ENCODE assay signal across 9 mouse cellular contexts in the genomic region with DNA sequence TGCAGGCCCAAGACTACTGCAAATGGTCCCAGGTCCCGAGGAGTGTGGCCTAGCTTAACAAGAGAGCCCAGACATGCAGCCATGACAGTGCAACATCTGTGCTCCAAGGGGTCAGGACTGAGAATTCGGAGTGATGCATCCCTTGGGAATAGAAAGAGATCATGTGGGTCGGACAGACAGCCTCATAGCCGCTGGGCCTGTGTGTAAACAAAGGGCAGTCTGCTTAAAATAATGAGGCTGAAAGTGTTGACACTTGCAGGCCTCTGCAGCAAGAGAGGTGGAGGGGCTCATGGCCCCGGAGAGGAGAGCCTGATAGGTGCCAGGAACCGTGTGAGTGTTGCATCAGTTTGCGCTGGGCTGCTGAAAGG. TPM values are rescaled to one million over a fixed set of nuclear protein-coding genes. Genes with fewer than 3 reads are reported as not detected.
DNase-seq lines count a peak whose midpoint lies in the region; ATAC-seq and TF ChIP-seq lines count a peak whose summit lies in the region.
"Had no signal": no experiment of that assay in that cellular context is flagged by ENCODE, and none has a peak within 500 bp of the region (broad histone marks: within the 10 kb centered on the region; RNA-seq: fewer than 3 reads in every experiment).

No protein-coding gene starts in this region.

- no peak for TF ChIP-seq EP300 in ES-Bruce4 (IDR thresholded peaks at IDR 0.05; ENCODE audit: insufficient read depth, low read depth, low read length)

- H3K9ac ChIP-seq in heart, embryonic 11.5 days (ENCODE audit: low read depth, low read length): no peak overlapping the region
- no peak overlapping the region for H3K9ac ChIP-seq in ES-Bruce4 (ENCODE audit: low read depth, poor library complexity, severe bottlenecking)
- H3K9ac ChIP-seq in forebrain, embryonic 14.5 days (ENCODE audit: low read length): peak overlapping the region; percentile 64
- H3K9ac ChIP-seq in limb, embryonic 15.5 days: no peak overlapping the region

- ATAC-seq in heart, embryonic 11.5 days (replicated peaks; ENCODE audit: insufficient number of reproducible peaks, low FRiP score, low TSS enrichment): no peak
- ATAC-seq in forebrain, embryonic 14.5 days: no peak
- no peak for ATAC-seq in limb, embryonic 15.5 days (ENCODE audit: insufficient number of reproducible peaks, low FRiP score, low TSS enrichment, low read depth)
- ATAC-seq: inflammation-experienced regulatory T-cells, adult 6 months had no signal

- no peaks in the 10 kb centered on the region for H3K36me3 ChIP-seq in heart, embryonic 11.5 days (ENCODE audit: control insufficient read depth, insufficient read depth, low read length)
- no peaks in the 10 kb centered on the region for H3K36me3 ChIP-seq in ES-Bruce4 (ENCODE audit: control insufficient read depth, insufficient read depth, low read length, poor library complexity, severe bottlenecking)
- no peaks in the 10 kb centered on the region for H3K36me3 ChIP-seq in forebrain, embryonic 14.5 days (ENCODE audit: control insufficient read depth, insufficient read depth, low read length)
- no peaks in the 10 kb centered on the region for H3K36me3 ChIP-seq in limb, embryonic 15.5 days

- TF ChIP-seq POLR2A in ES-Bruce4 (IDR thresholded peaks at IDR 0.05; ENCODE audit: insufficient read depth, low read length): no peak

- no peaks in the 10 kb centered on the region for H3K9me3 ChIP-seq in heart, embryonic 11.5 days (replicated peaks; ENCODE audit: control insufficient read depth, low read length)
- H3K9me3 ChIP-seq in ES-Bruce4 (replicated peaks; ENCODE audit: control insufficient read depth, insufficient read depth, low read length, poor library complexity, severe bottlenecking): no peaks in the 10 kb centered on the region
- H3K9me3 ChIP-seq in forebrain, embryonic 14.5 days (replicated peaks; ENCODE audit: control insufficient read depth, low read length): no peaks in the 10 kb centered on the region
- no peaks in the 10 kb centered on the region for H3K9me3 ChIP-seq in limb, embryonic 15.5 days

- intact Hi-C loops in heart, postnatal 14 days (cut with DNase I): no loop called here

- peak overlapping the region; percentile 91 for H3K4me2 ChIP-seq in heart, embryonic 11.5 days
- H3K4me2 ChIP-seq in forebrain, embryonic 14.5 days (ENCODE audit: low read length): peak overlapping the region; percentile 67
- peak overlapping the region; percentile 66; the same call in 1 of the 2 replicates for H3K4me2 ChIP-seq in limb, embryonic 15.5 days

- TF ChIP-seq CTCF in ES-Bruce4 (IDR thresholded peaks at IDR 0.05; ENCODE audit: low read depth, low read length): no peak

- H3K27me3 ChIP-seq in heart, embryonic 11.5 days (ENCODE audit: control insufficient read depth, insufficient read depth, low read length): peaks cover 57% of the 10 kb centered on the region
- no peaks in the 10 kb centered on the region for H3K27me3 ChIP-seq in ES-Bruce4 (ENCODE audit: control insufficient read depth, insufficient read depth, low read length, poor library complexity, severe bottlenecking)
- 0 out of 2 replicates have a peak, but pooled peaks cover 8% of the 10 kb centered on the region for H3K27me3 ChIP-seq in forebrain, embryonic 14.5 days (replicated peaks; ENCODE audit: control insufficient read depth, insufficient read depth, low read length)
- peaks cover 58% of the 10 kb centered on the region for H3K27me3 ChIP-seq in limb, embryonic 15.5 days

- no peak overlapping the region for H3K27ac ChIP-seq in heart, embryonic 11.5 days (ENCODE audit: low read depth, low read length)
- H3K27ac ChIP-seq in ES-Bruce4 (ENCODE audit: insufficient read depth, low read length): no peak overlapping the region
- peak overlapping the region; percentile 35; the same call in 1 of the 2 replicates for H3K27ac ChIP-seq in forebrain, embryonic 14.5 days (ENCODE audit: low read depth, low read length)
- H3K27ac ChIP-seq in limb, embryonic 15.5 days: no peak overlapping the region

- no peak for DNase-seq in heart, postnatal 14 days
- DNase-seq in forebrain, embryonic 14.5 days (ENCODE audit: low spot score): no peak
- no peak for DNase-seq in ovary, adult 18-20 months (ENCODE audit: low spot score)
- DNase-seq in right cerebral cortex, adult 2 months (ENCODE audit: low spot score in 2 of 2): no peak
- no peak for DNase-seq in gastrocnemius, postnatal 10 days

- H3K4me1 ChIP-seq in heart, embryonic 11.5 days (ENCODE audit: control insufficient read depth, insufficient read depth, low read length): peaks cover 8% of the 10 kb centered on the region; the same call in 1 of the 2 replicates
- H3K4me1 ChIP-seq in ES-Bruce4 (ENCODE audit: control insufficient read depth, insufficient read depth, low read length): peaks cover 3% of the 10 kb centered on the region
- H3K4me1 ChIP-seq in forebrain, embryonic 14.5 days (ENCODE audit: control insufficient read depth, insufficient read depth, low read length): peaks cover 31% of the 10 kb centered on the region
- peaks cover 7% of the 10 kb centered on the region for H3K4me1 ChIP-seq in limb, embryonic 15.5 days

- WGBS in heart, embryonic 11.5 days (ENCODE audit: insufficient replicate concordance): 16% methylated on average over 7 of the region's 7 CpGs
- 17% methylated on average over 7 of the region's 7 CpGs for WGBS in forebrain, embryonic 14.5 days
- 29% methylated on average over 7 of the region's 7 CpGs for WGBS in limb, embryonic 15.5 days

- H3K4me3 ChIP-seq in heart, embryonic 11.5 days (ENCODE audit: low read depth, low read length): no peak overlapping the region
- H3K4me3 ChIP-seq in ES-Bruce4 (ENCODE audit: low read depth, low read length): peak overlapping the region; percentile 44; the same call in 1 of the 2 replicates
- peak overlapping the region; percentile 37 for H3K4me3 ChIP-seq in forebrain, embryonic 14.5 days (ENCODE audit: low read depth, low read length)
- H3K4me3 ChIP-seq in limb, embryonic 15.5 days: peak overlapping the region; percentile 32; the same call in 1 of the 2 replicates

RNA-seq across cellular contexts. Expression of a gene that starts 6.2 kb away (rescaled TPM):
- polyA plus RNA-seq in heart, embryonic 11.5 days (2014; fragmentation: Nextera tagmentation; extraction: Ambion mirVana): 0.69 and 0.73 TPM in 2 replicates
- total RNA-seq in heart, postnatal 14 days (2021): not detected
- 0.27 TPM in 1 of 2 replicates, not detected in the other for polyA plus RNA-seq in ES-Bruce4 (2011; ENCODE audit: insufficient read depth, insufficient read length, low read depth, missing spikeins)
- 40.0 and 49.0 TPM in 2 replicates for polyA plus RNA-seq in forebrain, embryonic 14.5 days (2014; fragmentation: Nextera tagmentation; extraction: Ambion mirVana)
- 0.10 and 0.45 TPM in 2 replicates for polyA plus RNA-seq in limb, embryonic 15.5 days (2015; fragmentation: Nextera tagmentation; extraction: Ambion mirVana)
- total RNA-seq in gastrocnemius, postnatal 10 days (2021): under 1 TPM; 0.20 to 0.52 TPM
- polyA plus RNA-seq: inflammation-experienced regulatory T-cells, adult 6 months had no signal

RNA-seq across cellular contexts. Expression of a gene that starts 21.1 kb away (rescaled TPM):
- 8.7 and 8.9 TPM in 2 replicates for polyA plus RNA-seq in heart, embryonic 11.5 days (2014; fragmentation: Nextera tagmentation; extraction: Ambion mirVana)
- 10 to 100 TPM; 15.7 to 20.7 TPM for total RNA-seq in heart, postnatal 14 days (2021)
- not detected in 2 replicates for polyA plus RNA-seq in ES-Bruce4 (2011; ENCODE audit: insufficient read depth, insufficient read length, low read depth, missing spikeins)
- polyA plus RNA-seq in forebrain, embryonic 14.5 days (2014; fragmentation: Nextera tagmentation; extraction: Ambion mirVana): 0.09 and 0.12 TPM in 2 replicates
- 0.47 and 0.50 TPM in 2 replicates for polyA plus RNA-seq in limb, embryonic 15.5 days (2015; fragmentation: Nextera tagmentation; extraction: Ambion mirVana)
- total RNA-seq in gastrocnemius, postnatal 10 days (2021): 1 to 10 TPM; 2.1 to 2.4 TPM
- polyA plus RNA-seq: inflammation-experienced regulatory T-cells, adult 6 months had no signal

Comparison
In these comparisons a context has a peak if more than half of its experiments do, and no peak if none do; other contexts are left out.
1. RNA of a gene that starts 6.2 kb away (polyA plus RNA-seq): 40.0 to 49.0 TPM in forebrain, embryonic 14.5 days; 0.69 to 0.73 TPM in heart, embryonic 11.5 days, 0.10 to 0.45 TPM in limb, embryonic 15.5 days and 0.27 TPM in ES-Bruce4; every median in the first group is over 10 times any median in the second.
2. Peak in every context shown above with its lines, with median percentiles within 50 percentile points of each other: H3K4me2 ChIP-seq.